Mouse (Mus musculus): ENCODE results near the gene Gm49325. TPM values are rescaled to one million over a fixed set of nuclear protein-coding genes. Genes with fewer than 3 reads are reported as not detected.

The Gm49325 gene
- total RNA-seq, 1 experiment = 5.4 TPM

- H3K36me3 ChIP-seq (ENCODE audit: control insufficient read depth, insufficient read depth, low read length, poor library complexity, severe bottlenecking) = peaks cover 14% of the 10 kb centered on the region; the same call in 1 of the 2 replicates
- no peak for DNase-seq (ENCODE audit: low read depth, low spot score)
- TF ChIP-seq HCFC1 (IDR thresholded peaks at IDR 0.05; ENCODE audit: borderline replicate concordance, insufficient read depth, low read length) (no peak), ZNF384 (IDR thresholded peaks at IDR 0.05; ENCODE audit: low read depth, low read length) (no peak), MAFK (IDR thresholded peaks at IDR 0.05; ENCODE audit: insufficient read depth, low read depth, low read length) (no peak), CHD2 (IDR thresholded peaks at IDR 0.05; ENCODE audit: low read depth, low read length) (no peak), ZC3H11A (IDR thresholded peaks at IDR 0.05; ENCODE audit: borderline replicate concordance, low read depth, low read length) (no peak)
- H3K27ac ChIP-seq (ENCODE audit: insufficient read depth, low read depth, low read length, poor library complexity, severe bottlenecking) = no peak overlapping the region
- no peaks in the 10 kb centered on the region for H3K9me3 ChIP-seq (ENCODE audit: control insufficient read depth, insufficient read depth, low read depth, low read length)
- in situ Hi-C loops (cut with MboI; ENCODE audit: low sequenced_read_pairs in 2 of 2, unreplicated experiment in 2 of 2) = no loop called here
- H3K4me3 ChIP-seq (ENCODE audit: insufficient read depth in 1 of 2, low read depth in 1 of 2, low read length in 2 of 2, poor library complexity in 1 of 2, severe bottlenecking in 1 of 2) = no peak overlapping the region
- H3K4me1 ChIP-seq (ENCODE audit: control insufficient read depth in 2 of 2, insufficient read depth in 2 of 2, low read length in 2 of 2, poor library complexity in 1 of 2) = peaks cover 9 to 27% of the 10 kb centered on the region in 2 experiments; a peak in 3 of 4 replicates
- H3K9ac ChIP-seq (ENCODE audit: insufficient read depth, low read depth, low read length, poor library complexity, severe bottlenecking) = no peak overlapping the region
These were observed 19.4 kb upstream of the Gm49325 start for GRCm38 (mm10) chr10:77586637-77587036.

- H3K9ac ChIP-seq (ENCODE audit: insufficient read depth, low read depth, low read length, poor library complexity, severe bottlenecking) = no peak overlapping the region
- H3K36me3 ChIP-seq (ENCODE audit: control insufficient read depth, insufficient read depth, low read length, poor library complexity, severe bottlenecking) = peaks cover 15% of the 10 kb centered on the region; the same call in 1 of the 2 replicates
- in situ Hi-C loops (cut with MboI; ENCODE audit: low sequenced_read_pairs in 2 of 2, unreplicated experiment in 2 of 2) = no loop called here
- H3K9me3 ChIP-seq (ENCODE audit: control insufficient read depth, insufficient read depth, low read depth, low read length) = no peaks in the 10 kb centered on the region
- no peak for TF ChIP-seq ZC3H11A (IDR thresholded peaks at IDR 0.05; ENCODE audit: borderline replicate concordance, low read depth, low read length)
- TF ChIP-seq ZNF384 (IDR thresholded peaks at IDR 0.05; ENCODE audit: low read depth, low read length) = no peak
- TF ChIP-seq CHD2 (IDR thresholded peaks at IDR 0.05; ENCODE audit: low read depth, low read length) = no peak
- no peak for TF ChIP-seq HCFC1 (IDR thresholded peaks at IDR 0.05; ENCODE audit: borderline replicate concordance, insufficient read depth, low read length)
- TF ChIP-seq MAFK (IDR thresholded peaks at IDR 0.05; ENCODE audit: insufficient read depth, low read depth, low read length) = no peak
- DNase-seq (ENCODE audit: low read depth, low spot score) = no peak
- no peak overlapping the region for H3K4me3 ChIP-seq (ENCODE audit: insufficient read depth in 1 of 2, low read depth in 1 of 2, low read length in 2 of 2, poor library complexity in 1 of 2, severe bottlenecking in 1 of 2)
- H3K27ac ChIP-seq (ENCODE audit: insufficient read depth, low read depth, low read length, poor library complexity, severe bottlenecking) = no peak overlapping the region
- peaks cover 9 to 27% of the 10 kb centered on the region in 2 experiments; a peak in 3 of 4 replicates for H3K4me1 ChIP-seq (ENCODE audit: control insufficient read depth in 2 of 2, insufficient read depth in 2 of 2, low read length in 2 of 2, poor library complexity in 1 of 2)
These were observed 18.8 kb upstream of the Gm49325 start for GRCm38 (mm10) chr10:77587091-77587775.

DNA sequence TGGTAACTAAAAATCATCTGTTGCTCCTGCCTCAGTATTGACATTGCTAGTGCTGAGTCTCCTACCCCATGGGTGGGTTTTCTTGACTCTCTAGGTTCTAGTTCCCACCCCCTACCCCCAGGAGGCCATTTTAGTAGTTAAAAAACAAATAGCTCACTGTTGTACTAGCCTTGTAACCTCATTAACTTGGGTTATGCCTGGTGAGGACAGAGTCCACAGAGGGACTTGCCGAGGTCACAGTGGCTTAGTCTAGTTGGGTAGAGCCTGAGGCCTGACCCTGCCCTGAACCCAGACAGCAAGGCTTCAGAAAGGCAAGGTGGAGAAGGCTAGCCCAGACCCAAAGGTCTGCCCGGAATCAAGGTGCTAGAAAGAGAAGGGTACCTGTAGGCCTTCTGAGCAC, 18.0 kb upstream of the Gm49325 start:
- Histone ChIP-seq H3K4me3 (ENCODE audit: insufficient read depth in 1 of 2, low read depth in 1 of 2, low read length in 2 of 2, poor library complexity in 1 of 2, severe bottlenecking in 1 of 2) (no peak overlapping the region), H3K4me1 (ENCODE audit: control insufficient read depth in 2 of 2, insufficient read depth in 2 of 2, low read length in 2 of 2, poor library complexity in 1 of 2) (peaks cover 9 to 27% of the 10 kb centered on the region in 2 experiments; a peak in 3 of 4 replicates), H3K36me3 (ENCODE audit: control insufficient read depth, insufficient read depth, low read length, poor library complexity, severe bottlenecking) (peaks cover 20% of the 10 kb centered on the region; the same call in 1 of the 2 replicates), H3K27ac (ENCODE audit: insufficient read depth, low read depth, low read length, poor library complexity, severe bottlenecking) (no peak overlapping the region), H3K9me3 (ENCODE audit: control insufficient read depth, insufficient read depth, low read depth, low read length) (no peaks in the 10 kb centered on the region), H3K9ac (ENCODE audit: insufficient read depth, low read depth, low read length, poor library complexity, severe bottlenecking) (no peak overlapping the region)
- TF ChIP-seq MAFK (IDR thresholded peaks at IDR 0.05; ENCODE audit: insufficient read depth, low read depth, low read length) (no peak), ZC3H11A (IDR thresholded peaks at IDR 0.05; ENCODE audit: borderline replicate concordance, low read depth, low read length) (no peak), HCFC1 (IDR thresholded peaks at IDR 0.05; ENCODE audit: borderline replicate concordance, insufficient read depth, low read length) (no peak), CHD2 (IDR thresholded peaks at IDR 0.05; ENCODE audit: low read depth, low read length) (no peak), ZNF384 (IDR thresholded peaks at IDR 0.05; ENCODE audit: low read depth, low read length) (no peak)
- no peak for DNase-seq (ENCODE audit: low read depth, low spot score)
- in situ Hi-C loops (cut with MboI; ENCODE audit: low sequenced_read_pairs in 2 of 2, unreplicated experiment in 2 of 2) = no loop called here

GRCm38 (mm10) chr10:77589117-77589516, 16.9 kb upstream of the Gm49325 start:
- Histone ChIP-seq H3K4me1 (ENCODE audit: control insufficient read depth in 2 of 2, insufficient read depth in 2 of 2, low read length in 2 of 2, poor library complexity in 1 of 2) (peaks cover 6 to 21% of the 10 kb centered on the region in 2 experiments; a peak in 3 of 4 replicates), H3K9ac (ENCODE audit: insufficient read depth, low read depth, low read length, poor library complexity, severe bottlenecking) (peak overlapping the region; percentile 23; the same call in 1 of the 2 replicates), H3K27ac (ENCODE audit: insufficient read depth, low read depth, low read length, poor library complexity, severe bottlenecking) (no peak overlapping the region), H3K9me3 (ENCODE audit: control insufficient read depth, insufficient read depth, low read depth, low read length) (no peaks in the 10 kb centered on the region), H3K36me3 (ENCODE audit: control insufficient read depth, insufficient read depth, low read length, poor library complexity, severe bottlenecking) (peaks cover 24% of the 10 kb centered on the region), H3K4me3 (ENCODE audit: insufficient read depth in 1 of 2, low read depth in 1 of 2, low read length in 2 of 2, poor library complexity in 1 of 2, severe bottlenecking in 1 of 2) (peak overlapping the region in 1 of 2 experiments; percentile 30; a peak in 2 of 4 replicates)
- no peak for DNase-seq (ENCODE audit: low read depth, low spot score)
- TF ChIP-seq MAFK (IDR thresholded peaks at IDR 0.05; ENCODE audit: insufficient read depth, low read depth, low read length) (no peak), ZC3H11A (IDR thresholded peaks at IDR 0.05; ENCODE audit: borderline replicate concordance, low read depth, low read length) (no peak), ZNF384 (IDR thresholded peaks at IDR 0.05; ENCODE audit: low read depth, low read length) (no peak), HCFC1 (IDR thresholded peaks at IDR 0.05; ENCODE audit: borderline replicate concordance, insufficient read depth, low read length) (no peak), CHD2 (IDR thresholded peaks at IDR 0.05; ENCODE audit: low read depth, low read length) (no peak)
- in situ Hi-C loops (cut with MboI; ENCODE audit: low sequenced_read_pairs in 2 of 2, unreplicated experiment in 2 of 2) = no loop called here

All from ES-E14 (cell line).